ENCODE assay signal across 8 mouse cellular contexts in genomic region chr1:156673476-156674194, GRCm38 (mm10). TPM values are rescaled to one million over a fixed set of nuclear protein-coding genes. Genes with fewer than 3 reads are reported as not detected.
DNase-seq lines count a peak whose midpoint lies in the region; ATAC-seq lines count a peak whose summit lies in the region.

No protein-coding gene starts in this region.

- whole genome bisulfite sequencing in embryonic facial prominence, embryonic 10.5 days = 1% methylated on average over 29 of the region's 29 CpGs
- WGBS in limb, embryonic 12.5 days = 2% methylated on average over 29 of the region's 29 CpGs
- whole genome bisulfite sequencing in midbrain, embryonic 13.5 days = 2% methylated on average over 29 of the region's 29 CpGs

- peak overlapping the region; percentile 76 for H3K4me3 ChIP-seq in embryonic facial prominence, embryonic 10.5 days
- peak overlapping the region; percentile 60 for H3K4me3 ChIP-seq in limb, embryonic 12.5 days (replicated peaks)
- peak overlapping the region; percentile 55 for H3K4me3 ChIP-seq in midbrain, embryonic 13.5 days (replicated peaks)

- H3K27me3 ChIP-seq in embryonic facial prominence, embryonic 10.5 days (replicated peaks; ENCODE audit: low read depth, poor library complexity, severe bottlenecking) = peaks cover 24% of the 10 kb centered on the region
- peaks cover 10% of the 10 kb centered on the region; the same call in 1 of the 2 replicates for H3K27me3 ChIP-seq in limb, embryonic 12.5 days
- peaks cover 22% of the 10 kb centered on the region; the same call in 1 of the 2 replicates for H3K27me3 ChIP-seq in midbrain, embryonic 13.5 days

- peak; percentile 39 for DNase-seq in gastrocnemius, postnatal 10 days
- DNase-seq in gastrocnemius, adult 18-20 months (ENCODE audit: low spot score) = no peak
- DNase-seq in embryonic facial prominence, embryonic 10.5 days (ENCODE audit: low spot score) = peak; percentile 53
- peak; percentile 58 for DNase-seq in heart, postnatal 10 days
- peak; percentile 56 for DNase-seq in testis, postnatal 10 days (ENCODE audit: low spot score)
- DNase-seq in gastrocnemius, postnatal 14 days = no peak

- no peaks in the 10 kb centered on the region for H3K36me3 ChIP-seq in embryonic facial prominence, embryonic 10.5 days (replicated peaks)
- no peaks in the 10 kb centered on the region for H3K36me3 ChIP-seq in limb, embryonic 12.5 days
- H3K36me3 ChIP-seq in midbrain, embryonic 13.5 days = peaks cover 2% of the 10 kb centered on the region; the same call in 1 of the 2 replicates

- H3K27ac ChIP-seq in embryonic facial prominence, embryonic 10.5 days (replicated peaks) = peak overlapping the region; percentile 72
- 0 out of 2 replicates have a peak overlapping the region, but pooled peaks have one; percentile 29 for H3K27ac ChIP-seq in limb, embryonic 12.5 days
- H3K27ac ChIP-seq in midbrain, embryonic 13.5 days = no peak overlapping the region

- H3K9me3 ChIP-seq in embryonic facial prominence, embryonic 10.5 days = no peaks in the 10 kb centered on the region
- H3K9me3 ChIP-seq in limb, embryonic 12.5 days = no peaks in the 10 kb centered on the region
- no peaks in the 10 kb centered on the region for H3K9me3 ChIP-seq in midbrain, embryonic 13.5 days

- peak overlapping the region; percentile 99 for H3K4me2 ChIP-seq in limb, embryonic 12.5 days
- peak overlapping the region; percentile 98 for H3K4me2 ChIP-seq in midbrain, embryonic 13.5 days (replicated peaks)

- H3K4me1 ChIP-seq in embryonic facial prominence, embryonic 10.5 days = peaks cover 32% of the 10 kb centered on the region
- peaks cover 33% of the 10 kb centered on the region for H3K4me1 ChIP-seq in limb, embryonic 12.5 days (replicated peaks)
- peaks cover 21% of the 10 kb centered on the region for H3K4me1 ChIP-seq in midbrain, embryonic 13.5 days (replicated peaks)

- 0 out of 2 replicates have a peak, but pooled peaks have one; percentile 16 for ATAC-seq in limb, embryonic 12.5 days (ENCODE audit: insufficient number of reproducible peaks, insufficient read depth, low FRiP score, low TSS enrichment, low read depth)
- ATAC-seq in midbrain, embryonic 13.5 days = peak; percentile 65

- intact Hi-C loops in heart, postnatal 10 days (cut with DNase I) = loop anchor here (5.0 kb wide), 1 partner anchor 256 kb away; no protein-coding TSS in a partner anchor
- intact Hi-C loops in gastrocnemius, postnatal 14 days (cut with DNase I; ENCODE audit: low total_unique reads) = no loop called here

- H3K9ac ChIP-seq in limb, embryonic 12.5 days (replicated peaks) = peak overlapping the region; percentile 66
- H3K9ac ChIP-seq in midbrain, embryonic 13.5 days (replicated peaks) = peak overlapping the region; percentile 74

RNA-seq across cellular contexts. Expression of gene Tor3a, which starts 0.5 kb away (rescaled TPM):
- total RNA-seq in gastrocnemius, postnatal 10 days (2021) = 1 to 10 TPM; 7.0 to 8.0 TPM
- 1 to 10 TPM; 4.6 to 5.2 TPM for total RNA-seq in gastrocnemius, adult 18-20 months (2021)
- polyA plus RNA-seq in embryonic facial prominence, embryonic 10.5 days (2016; fragmentation: Nextera tagmentation; extraction: Ambion mirVana) = 3.5 and 4.6 TPM in 2 replicates
- total RNA-seq in heart, postnatal 10 days (2021) = 10 to 100 TPM; 11.2 to 14.3 TPM
- 7.9 and 8.3 TPM in 2 replicates for polyA plus RNA-seq in limb, embryonic 12.5 days (2016; fragmentation: Nextera tagmentation; extraction: Ambion mirVana)
- polyA plus RNA-seq in midbrain, embryonic 13.5 days (2015; fragmentation: Nextera tagmentation; extraction: Ambion mirVana) = 2.4 and 3.4 TPM in 2 replicates
- total RNA-seq in gastrocnemius, postnatal 14 days (2021) = 1 to 10 TPM; 5.3 to 7.4 TPM

RNA-seq across cellular contexts. Expression of gene Fam20b, which starts 45.3 kb away (rescaled TPM):
- total RNA-seq in gastrocnemius, postnatal 10 days (2021) = 10 to 100 TPM; 29.7 to 31.6 TPM
- 10 to 100 TPM; 30.4 to 37.9 TPM for total RNA-seq in gastrocnemius, adult 18-20 months (2021)
- 17.8 and 18.0 TPM in 2 replicates for polyA plus RNA-seq in embryonic facial prominence, embryonic 10.5 days (2016; fragmentation: Nextera tagmentation; extraction: Ambion mirVana)
- total RNA-seq in heart, postnatal 10 days (2021) = 10 to 100 TPM; 45.0 to 47.7 TPM
- polyA plus RNA-seq in limb, embryonic 12.5 days (2016; fragmentation: Nextera tagmentation; extraction: Ambion mirVana) = 24.3 and 25.6 TPM in 2 replicates
- 25.2 and 25.9 TPM in 2 replicates for polyA plus RNA-seq in midbrain, embryonic 13.5 days (2015; fragmentation: Nextera tagmentation; extraction: Ambion mirVana)
- total RNA-seq in gastrocnemius, postnatal 14 days (2021) = 10 to 100 TPM; 26.8 to 27.2 TPM

Comparison
In these comparisons a context has a peak if more than half of its experiments do, and no peak if none do; other contexts are left out.
1. DNase-seq: peak in gastrocnemius, postnatal 10 days (single experiment), embryonic facial prominence, embryonic 10.5 days (single experiment), heart, postnatal 10 days (2 of 2) and testis, postnatal 10 days (single experiment); none in gastrocnemius, adult 18-20 months (single experiment) and gastrocnemius, postnatal 14 days (single experiment).
2. Peak in every context shown above with its lines, with median percentiles within 50 percentile points of each other: H3K4me3 ChIP-seq.